Mouse (Mus musculus) heart, embryonic 11.5 days (tissue): Measurements from ENCODE around the gene Gm43302. TPM values are rescaled to one million over a fixed set of nuclear protein-coding genes. Genes with fewer than 3 reads are reported as not detected.
"Not testable (repeated sequence)": the region's sequence is repeated elsewhere in the genome, so short reads cannot be mapped to it uniquely, and the experiment has no call there.

ENCODE experiments used
- ATAC-seq: fragments of 200-750 bp; cut with Nextera tagmentation; replicated peaks from 2 replicates; pipeline ENCODE4 v1.8.0; 2017; ENCODE audit warnings: moderate library complexity; ENCODE audit not compliant: insufficient number of reproducible peaks, low FRiP score, low TSS enrichment
- H3K27ac ChIP-seq: fragments of 300-500 bp; sonication (generic); 2 replicates; pipeline ENCODE4 v1.5.1; 2014; ENCODE audit warnings: mild to moderate bottlenecking, low read depth, low read length
- H3K27me3 ChIP-seq: fragments of 300-500 bp; sonication (generic); 2 replicates; pipeline ENCODE4 v1.6.1; 2014; ENCODE audit warnings: mild to moderate bottlenecking, low read length, mixed read lengths; ENCODE audit not compliant: control insufficient read depth, insufficient read depth
- H3K36me3 ChIP-seq: fragments of 300-500 bp; sonication (generic); 2 replicates; pipeline ENCODE4 v1.6.1; 2014; ENCODE audit warnings: mild to moderate bottlenecking, low read length, moderate library complexity, mixed read lengths; ENCODE audit not compliant: control insufficient read depth, insufficient read depth
- H3K4me1 ChIP-seq: fragments of 300-500 bp; sonication (generic); 2 replicates; pipeline ENCODE4 v1.6.1; 2014; ENCODE audit warnings: low read length; ENCODE audit not compliant: control insufficient read depth, insufficient read depth
- H3K4me2 ChIP-seq: fragments of 300-500 bp; sonication (generic); 2 replicates; pipeline ENCODE4 v1.6.1; 2014; ENCODE audit warnings: mild to moderate bottlenecking, moderate library complexity
- H3K4me3 ChIP-seq: fragments of 300-500 bp; sonication (generic); 2 replicates; pipeline ENCODE4 v1.5.1; 2014; ENCODE audit warnings: low read depth, low read length
- H3K9ac ChIP-seq: fragments of 300-500 bp; sonication (generic); 2 replicates; pipeline ENCODE4 v1.6.1; 2014; ENCODE audit warnings: mild to moderate bottlenecking, low read depth, low read length, moderate library complexity
- H3K9me3 ChIP-seq: fragments of 300-500 bp; sonication (generic); replicated peaks from 2 replicates; pipeline ENCODE4 v1.6.1; 2016; ENCODE audit warnings: low read length; ENCODE audit not compliant: control insufficient read depth
- WGBS: fragments of 180-500 bp; shearing (Covaris S2); extraction: QIAGEN DNeasy Blood & Tissue Kit; methylation state at CpG from one replicate; pipeline ENCODE4 v1.1.7; 2014; ENCODE audit not compliant: insufficient replicate concordance; 5-methylcytosine and 5-hydroxymethylcytosine counted together
- polyA plus RNA-seq: library from polyadenylated mRNA; unstranded; fragments of >200 nt; fragmentation: Nextera tagmentation; extraction: Ambion mirVana; gene quantifications from 2 replicates; pipeline ENCODE4 v1.2.1, GENCODE M21; 2014

Gene Gm43302
- not detected in 2 replicates for polyA plus RNA-seq

DNA sequence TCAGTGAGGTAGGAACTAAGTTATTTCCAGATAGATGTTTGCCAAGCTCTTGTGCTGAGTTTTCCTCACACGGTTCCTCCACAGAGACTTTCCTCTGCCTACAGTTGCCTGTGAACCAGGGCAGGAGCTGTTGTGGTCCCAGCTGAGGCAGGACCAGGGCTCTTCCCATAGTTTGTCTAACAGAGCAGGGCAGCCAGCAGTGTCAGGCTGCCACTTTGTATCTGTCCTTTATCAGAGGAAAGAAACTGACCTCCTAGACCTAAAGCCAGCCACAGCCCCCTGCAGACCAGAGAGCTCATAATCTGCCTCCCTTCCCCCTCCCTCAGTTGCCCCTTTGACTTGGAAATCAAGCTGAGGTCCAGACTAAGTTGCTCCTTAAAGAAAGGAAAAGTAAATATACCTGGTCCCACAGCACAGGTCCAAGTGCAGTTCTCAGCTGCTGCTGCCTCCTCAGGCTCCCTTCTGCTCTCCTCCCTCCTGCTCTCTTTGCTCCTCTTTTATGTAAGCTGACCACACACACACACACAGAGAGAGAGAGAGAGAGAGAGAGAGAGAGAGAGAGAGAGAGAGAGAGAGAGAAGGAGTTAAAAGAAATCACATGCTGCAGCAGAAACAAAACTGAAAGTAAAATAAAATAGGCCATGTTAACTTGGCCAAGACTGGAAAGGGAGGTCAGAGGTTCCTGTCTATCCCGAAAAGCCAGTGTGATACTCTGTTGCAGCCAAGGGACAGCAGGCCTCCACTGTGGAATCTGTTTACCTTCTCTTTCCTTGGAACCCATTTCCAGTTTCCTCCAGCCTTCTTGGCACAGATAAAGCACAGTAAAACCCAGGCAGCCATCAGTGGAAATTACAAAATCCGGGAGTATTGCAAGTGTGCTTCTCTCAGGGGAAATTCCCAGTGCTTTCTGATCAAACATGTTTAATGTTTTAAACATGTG, at the start of gene Gm43302, which contains the start of gene Gbp6:
TSS of gene Gm43302 (minus strand) at position 470 of the 940 bp plus-strand sequence.
TSS of gene Gbp6 (minus strand) at position 473 of the 940 bp plus-strand sequence.
- not testable (repeated sequence) for H3K9me3 ChIP-seq, H3K4me3 ChIP-seq, ATAC-seq, H3K4me2 ChIP-seq, H3K36me3 ChIP-seq, H3K4me1 ChIP-seq, H3K27me3 ChIP-seq
- Histone ChIP-seq H3K27ac (peak within 1 kb of the TSS; percentile 35; the same call in 1 of the 2 replicates), H3K9ac (0 out of 2 replicates have a peak within 1 kb of the TSS, but pooled peaks have one; percentile 39)
- 31% methylated on average over 3 of the region's 3 CpGs for WGBS

DNA sequence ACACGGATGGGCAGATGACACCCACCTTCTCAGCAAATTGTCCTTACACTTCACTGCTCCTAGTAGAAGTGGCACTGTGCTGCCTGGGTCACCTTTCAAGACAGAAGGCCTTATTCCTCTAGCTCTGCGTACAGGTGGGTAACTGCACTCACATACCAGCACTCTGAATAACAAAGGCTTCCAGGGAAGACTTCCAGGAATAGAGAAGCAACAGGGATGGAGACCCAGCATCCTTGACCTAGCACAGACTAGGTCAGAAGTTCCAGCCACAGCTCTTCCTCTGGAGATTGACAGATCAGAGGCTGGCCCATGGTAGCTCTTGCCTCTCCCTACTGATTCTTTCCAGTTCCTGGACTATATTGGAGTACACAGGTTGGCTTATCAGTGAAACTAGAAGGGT, 47.8 kb upstream of the Gm43302 start:
- Histone ChIP-seq H3K9me3 (no peaks in the 10 kb centered on the region), H3K27me3 (no peaks in the 10 kb centered on the region), H3K27ac (no peak overlapping the region), H3K4me3 (no peak overlapping the region), H3K4me2 (no peak overlapping the region), H3K4me1 (no peaks in the 10 kb centered on the region), H3K36me3 (no peaks in the 10 kb centered on the region), H3K9ac (no peak overlapping the region)
- WGBS = 69% methylated on average over 2 of the region's 2 CpGs
- no peak for ATAC-seq

DNA sequence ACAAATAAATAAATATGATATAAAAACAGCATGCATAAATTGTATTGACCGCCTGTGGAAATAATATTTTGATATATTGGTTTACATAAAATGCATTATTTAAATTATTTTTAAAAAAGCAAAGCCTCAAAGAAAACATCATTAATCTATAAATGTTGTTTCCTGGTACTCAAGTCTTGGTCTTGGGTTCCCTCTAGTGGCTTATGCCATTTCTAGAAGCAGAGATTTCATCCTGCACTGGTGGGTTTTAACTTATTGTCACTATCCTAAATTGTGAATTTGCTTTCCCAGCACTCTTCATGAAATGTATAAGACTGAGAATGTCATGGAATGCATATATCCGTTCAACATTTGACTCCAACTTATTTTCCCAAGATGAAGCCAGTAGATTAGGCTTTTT, 29.0 kb upstream of the Gm43302 start:
- WGBS = 61% methylated on average over 2 of the region's 2 CpGs
- Histone ChIP-seq H3K27ac (no peak overlapping the region), H3K4me2 (no peak overlapping the region), H3K9ac (no peak overlapping the region), H3K9me3 (no peaks in the 10 kb centered on the region), H3K4me3 (no peak overlapping the region), H3K36me3 (no peaks in the 10 kb centered on the region), H3K27me3 (no peaks in the 10 kb centered on the region), H3K4me1 (no peaks in the 10 kb centered on the region)
- ATAC-seq = no peak

DNA sequence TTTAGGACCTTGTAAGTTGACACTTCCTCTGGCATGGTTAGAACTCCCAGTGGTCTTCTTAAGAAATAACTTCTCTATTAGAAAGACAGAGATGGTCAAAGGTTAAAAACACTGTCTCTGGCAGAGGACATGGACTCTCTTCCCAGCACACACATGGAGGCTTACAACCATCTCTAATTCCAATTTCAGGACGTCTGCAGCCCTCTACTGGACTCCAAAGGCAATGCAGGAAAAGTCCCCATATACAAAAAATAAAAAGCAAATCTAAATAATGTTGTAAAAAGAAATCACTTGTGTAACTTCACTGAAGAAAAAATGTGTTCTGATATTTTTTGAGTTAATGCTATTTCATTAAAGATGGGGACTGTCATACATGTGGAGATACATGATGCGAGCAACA, 17.4 kb upstream of the Gm43302 start:
- Histone ChIP-seq H3K36me3 (no peaks in the 10 kb centered on the region), H3K4me2 (no peak overlapping the region), H3K9ac (no peak overlapping the region), H3K4me3 (no peak overlapping the region), H3K9me3 (no peaks in the 10 kb centered on the region), H3K27me3 (no peaks in the 10 kb centered on the region), H3K27ac (no peak overlapping the region), H3K4me1 (no peaks in the 10 kb centered on the region)
- WGBS = 66% methylated on average over 2 of the region's 2 CpGs
- ATAC-seq = no peak

DNA sequence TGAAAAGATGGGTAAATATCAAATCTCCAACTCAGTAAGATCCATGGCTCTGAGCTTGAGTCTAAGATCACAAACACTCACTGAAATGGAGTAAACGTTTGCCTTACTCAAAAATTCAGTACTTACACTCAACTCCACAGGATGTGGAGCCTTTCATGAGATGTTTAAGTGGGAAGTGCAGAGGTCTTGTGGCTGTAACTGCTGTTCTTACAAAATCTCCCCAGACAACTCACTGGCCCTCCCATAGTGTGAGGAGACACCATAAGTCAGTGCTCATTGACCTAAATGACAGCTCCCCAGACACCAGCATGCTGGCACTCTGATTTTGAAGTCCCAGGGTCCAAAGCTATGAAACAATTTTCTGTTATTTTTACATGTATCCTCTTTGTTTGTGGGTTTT, 15.7 kb upstream of the Gm43302 start:
- ATAC-seq = not testable (repeated sequence)

DNA sequence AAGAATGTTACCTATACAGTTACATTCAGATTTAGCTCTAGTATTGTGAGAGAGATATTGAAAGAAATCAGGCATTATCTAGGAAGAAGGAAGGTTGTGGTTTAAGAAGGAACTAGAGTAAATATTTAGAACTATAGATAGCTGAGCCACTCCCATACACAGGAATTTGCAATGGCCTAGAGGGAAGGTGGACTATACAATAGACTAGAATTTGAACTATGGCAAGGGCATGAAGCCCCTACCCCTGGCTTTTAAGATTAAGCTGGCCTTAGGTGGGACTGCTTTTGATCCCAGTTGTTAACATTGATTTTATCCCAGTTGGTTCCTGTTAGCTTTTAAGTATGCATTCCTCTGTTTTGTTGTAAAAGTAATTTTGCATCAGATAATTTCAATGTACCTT, 13.5 kb upstream of the Gm43302 start:
- H3K4me2 ChIP-seq, H3K4me1 ChIP-seq, H3K27me3 ChIP-seq, H3K36me3 ChIP-seq, H3K4me3 ChIP-seq, ATAC-seq, H3K9ac ChIP-seq, H3K27ac ChIP-seq, H3K9me3 ChIP-seq: not testable (repeated sequence)

More for the DNA sequence above, 15.7 kb upstream of the Gm43302 start:
- not testable (repeated sequence) for H3K36me3 ChIP-seq, H3K27ac ChIP-seq, H3K4me1 ChIP-seq, H3K4me3 ChIP-seq, H3K27me3 ChIP-seq, H3K4me2 ChIP-seq, H3K9ac ChIP-seq, H3K9me3 ChIP-seq
- 53% methylated on average over 1 of the region's 1 CpGs for WGBS

DNA sequence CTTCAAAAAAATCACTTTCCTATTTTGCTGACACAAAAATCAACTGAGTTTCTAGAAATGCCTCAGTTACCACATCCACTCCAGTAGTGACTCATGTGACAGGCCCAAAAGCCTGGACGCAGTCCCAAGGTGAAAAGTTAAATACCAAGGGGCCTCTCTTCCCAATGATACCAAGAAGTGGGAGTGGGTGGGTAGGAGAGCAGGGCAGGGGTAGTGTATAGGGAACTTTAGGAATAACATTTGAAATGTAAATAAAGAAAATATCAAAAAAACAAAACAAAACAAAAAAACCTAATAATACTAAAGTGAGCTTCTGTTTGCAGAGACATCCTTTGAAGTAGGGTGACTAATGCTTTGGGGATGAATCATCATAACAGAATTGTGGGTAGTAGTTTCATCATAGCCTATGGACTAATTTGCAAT, 12.7 kb upstream of the Gm43302 start:
- Histone ChIP-seq H3K36me3 (no peaks in the 10 kb centered on the region), H3K4me2 (no peak overlapping the region), H3K27me3 (no peaks in the 10 kb centered on the region), H3K9me3 (no peaks in the 10 kb centered on the region), H3K4me1 (peaks cover 13% of the 10 kb centered on the region), H3K4me3 (no peak overlapping the region), H3K9ac (no peak overlapping the region), H3K27ac (no peak overlapping the region)
- 75% methylated on average over 1 of the region's 1 CpGs for WGBS
- ATAC-seq = no peak

DNA sequence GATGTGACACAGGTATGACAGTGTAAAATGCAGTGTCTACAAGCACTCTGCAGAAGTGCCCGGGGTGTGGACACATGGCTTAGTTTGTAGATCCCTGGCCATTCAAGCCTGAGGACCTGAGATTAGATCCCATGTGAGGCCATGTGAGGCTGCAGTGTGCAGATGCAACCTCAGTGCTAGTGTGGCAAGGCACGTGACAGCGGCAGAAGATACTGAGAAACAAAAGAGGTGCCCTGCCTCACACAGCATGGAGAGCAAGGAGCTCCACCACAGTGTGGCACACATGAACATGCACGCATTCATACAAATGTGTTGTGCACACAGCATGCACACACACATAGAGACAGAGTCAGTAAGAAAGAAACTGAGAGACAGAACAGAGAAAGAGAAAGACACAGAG, 12.2 kb upstream of the Gm43302 start:
- H3K9ac ChIP-seq, H3K27me3 ChIP-seq, H3K9me3 ChIP-seq, H3K27ac ChIP-seq, H3K4me3 ChIP-seq, H3K4me2 ChIP-seq, H3K36me3 ChIP-seq, ATAC-seq: not testable (repeated sequence)
- peaks cover 16% of the 10 kb centered on the region for H3K4me1 ChIP-seq
- WGBS = 80% methylated on average over 4 of the region's 4 CpGs

DNA sequence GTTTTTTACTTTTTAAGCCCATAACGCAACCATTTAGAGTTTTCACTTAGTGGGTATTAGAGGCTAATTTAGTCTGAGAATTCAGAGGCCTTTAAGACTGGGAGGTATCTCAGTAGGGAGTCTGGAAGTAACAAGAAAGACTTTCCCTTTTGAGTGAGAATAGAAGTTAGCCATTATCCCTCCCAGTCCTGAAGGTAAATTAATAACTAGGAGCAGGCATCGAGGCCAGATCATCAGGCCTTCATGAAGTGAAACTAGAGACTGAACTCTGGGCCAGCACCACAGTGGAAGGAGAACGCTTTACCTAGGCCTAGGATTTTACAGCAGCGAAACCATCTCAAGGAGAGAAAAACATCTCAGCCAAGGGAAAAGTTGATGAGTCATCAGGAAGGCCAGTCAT, 8.5 kb upstream of the Gm43302 start:
- Histone ChIP-seq H3K9me3 (no peaks in the 10 kb centered on the region), H3K27me3 (no peaks in the 10 kb centered on the region), H3K4me1 (peaks cover 19% of the 10 kb centered on the region), H3K9ac (no peak overlapping the region), H3K4me2 (no peak overlapping the region), H3K27ac (peak overlapping the region; percentile 81), H3K4me3 (no peak overlapping the region), H3K36me3 (no peaks in the 10 kb centered on the region)
- 73% methylated on average over 4 of the region's 4 CpGs for WGBS
- no peak for ATAC-seq
